Mouse (Mus musculus) intestine, postnatal 0 days (tissue): ENCODE measurements around the gene Npcd. TPM values are rescaled to one million over a fixed set of nuclear protein-coding genes. Genes with fewer than 3 reads are reported as not detected.

Source experiments
- ATAC-seq: fragments of 200-750 bp; cut with Nextera tagmentation; 2 replicates; pipeline ENCODE4 v1.8.0; 2017; ENCODE audit warnings: mild to moderate bottlenecking, moderate TSS enrichment, moderate library complexity
- H3K27ac ChIP-seq: fragments of 300-500 bp; sonication (generic); 2 replicates; pipeline ENCODE4 v1.5.1; 2014; ENCODE audit warnings: mild to moderate bottlenecking, low read depth, low read length, moderate library complexity
- H3K27me3 ChIP-seq: fragments of 300-500 bp; sonication (generic); replicated peaks from 2 replicates; pipeline ENCODE4 v1.6.1; 2014; ENCODE audit warnings: low read length, mixed read lengths; ENCODE audit not compliant: control insufficient read depth, insufficient read depth
- H3K36me3 ChIP-seq: fragments of 300-500 bp; sonication (generic); 2 replicates; pipeline ENCODE4 v1.6.1; 2014; ENCODE audit warnings: mild to moderate bottlenecking, moderate library complexity; ENCODE audit not compliant: control insufficient read depth, insufficient read depth
- H3K4me1 ChIP-seq: fragments of 300-500 bp; sonication (generic); replicated peaks from 2 replicates; pipeline ENCODE4 v1.6.1; 2014; ENCODE audit warnings: antibody characterized with exemption, low read length, mixed read lengths; ENCODE audit not compliant: control insufficient read depth, insufficient read depth
- H3K4me2 ChIP-seq: fragments of 300-500 bp; sonication (generic); replicated peaks from 2 replicates; pipeline ENCODE4 v1.6.1; 2014; ENCODE audit warnings: low read depth, mild to moderate bottlenecking, moderate library complexity
- H3K4me3 ChIP-seq: fragments of 300-500 bp; sonication (generic); 2 replicates; pipeline ENCODE4 v1.5.1; 2014; ENCODE audit warnings: low read depth, low read length
- H3K9ac ChIP-seq: fragments of 300-500 bp; sonication (generic); 2 replicates; pipeline ENCODE4 v1.6.1; 2014; ENCODE audit warnings: mild to moderate bottlenecking, low read depth, low read length
- H3K9me3 ChIP-seq: fragments of 300-500 bp; sonication (generic); 2 replicates; pipeline ENCODE4 v1.6.1; 2016; ENCODE audit warnings: mixed run types; ENCODE audit not compliant: control insufficient read depth
- CTCF ChIP-seq: sonication (generic); IDR thresholded peaks from 2 replicates; pipeline ENCODE4 v1.5.1; 2016; ENCODE audit warnings: low read depth, mild to moderate bottlenecking, control low read depth, antibody characterized with exemption, moderate library complexity
- WGBS: fragments of 180-500 bp; shearing (Covaris S2); extraction: QIAGEN DNeasy Blood & Tissue Kit; methylation state at CpG from one replicate; pipeline ENCODE4 v1.1.7; 2014; 5-methylcytosine and 5-hydroxymethylcytosine counted together
- polyA plus RNA-seq: library from polyadenylated mRNA; unstranded; fragments of >200 nt; fragmentation: Nextera tagmentation; extraction: Ambion mirVana; gene quantifications from 2 replicates; pipeline ENCODE4 v1.2.1, GENCODE M21; 2015

The Npcd gene
- 0.61 TPM in 1 of 2 replicates, not detected in the other for polyA plus RNA-seq

DNA sequence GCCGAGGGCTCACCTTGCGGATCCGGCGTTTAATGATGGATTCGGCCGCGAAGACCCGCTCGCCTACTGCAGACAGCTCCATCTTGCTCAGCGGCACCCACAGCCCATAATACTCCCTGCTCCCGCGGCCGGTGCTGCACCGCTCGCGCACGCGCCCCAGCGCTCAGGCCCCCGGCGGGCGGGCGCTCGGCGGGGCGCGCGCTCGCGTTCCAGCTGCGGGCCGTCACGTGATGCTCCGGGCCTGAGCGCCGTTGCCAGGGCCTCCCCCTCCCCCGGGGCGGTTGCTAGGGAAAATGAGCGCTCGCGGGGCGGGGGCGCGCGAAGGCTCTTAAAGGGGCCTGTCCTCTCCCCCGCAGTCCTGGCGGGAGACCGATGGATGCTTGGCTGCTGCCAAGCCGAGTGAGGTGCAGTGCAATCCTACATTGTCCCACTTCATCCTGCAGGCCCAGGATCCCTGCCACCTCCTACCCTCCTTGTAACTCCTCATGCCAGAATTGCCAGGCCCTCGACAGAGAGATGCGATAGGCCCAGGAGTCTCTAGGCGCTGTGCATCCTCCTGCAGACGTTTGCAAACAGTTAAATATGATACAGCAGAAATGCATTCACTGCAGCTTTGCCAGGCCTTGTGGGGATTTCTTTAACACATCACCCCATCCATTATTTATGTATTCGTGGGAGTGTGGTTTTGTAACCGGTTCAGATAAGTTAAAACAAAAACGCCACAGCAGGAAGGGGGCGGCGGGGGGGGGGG, at the start of gene Npcd, which contains the start of gene Cbx6:
TSS of gene Npcd (minus strand) at position 108 of the 751 bp plus-strand sequence.
TSS of gene Cbx6 (minus strand) at position 559 of the 751 bp plus-strand sequence.
- ATAC-seq, result peak; percentile 79
- Histone ChIP-seq H3K9ac (peak within 1 kb of the TSS; percentile 54), H3K4me3 (peak within 1 kb of the TSS; percentile 78), H3K4me1 (no peaks in the 10 kb centered on the region), H3K27ac (peak within 1 kb of the TSS; percentile 41), H3K36me3 (no peaks in the 10 kb centered on the region; the same call in 1 of the 2 replicates), H3K9me3 (no peaks in the 10 kb centered on the region), H3K4me2 (peak within 1 kb of the TSS; percentile 87), H3K27me3 (no peaks in the 10 kb centered on the region)
- no peak for TF ChIP-seq CTCF
- WGBS, result under 1% methylated on average over 56 of the region's 58 CpGs

- TF ChIP-seq CTCF, result peak; percentile 94
- under 1% methylated on average over 30 of the region's 30 CpGs for WGBS
- H3K27me3 ChIP-seq, result peaks cover 4% of the 10 kb centered on the region; the same call in 1 of the 2 replicates
- no peaks in the 10 kb centered on the region for H3K9me3 ChIP-seq
- H3K36me3 ChIP-seq, result no peaks in the 10 kb centered on the region
- H3K9ac ChIP-seq, result peak overlapping the region; percentile 22; the same call in 1 of the 2 replicates
- no peaks in the 10 kb centered on the region for H3K4me1 ChIP-seq
- peak overlapping the region; percentile 72 for H3K4me2 ChIP-seq
- ATAC-seq, result peak; percentile 69
- H3K27ac ChIP-seq, result no peak overlapping the region; the same call in 1 of the 2 replicates
- H3K4me3 ChIP-seq, result peak overlapping the region; percentile 39
Observed at GRCm38 (mm10) chr15:79883352-79883822, 49.4 kb upstream of the Npcd start.

- no peak overlapping the region for H3K9ac ChIP-seq
- peaks cover 4% of the 10 kb centered on the region; the same call in 1 of the 2 replicates for H3K27me3 ChIP-seq
- H3K4me1 ChIP-seq, result no peaks in the 10 kb centered on the region
- H3K4me3 ChIP-seq, result peak overlapping the region; percentile 39
- H3K4me2 ChIP-seq, result peak overlapping the region; percentile 72
- no peak for TF ChIP-seq CTCF
- no peak for ATAC-seq
- no peaks in the 10 kb centered on the region for H3K9me3 ChIP-seq
- H3K27ac ChIP-seq, result no peak overlapping the region
- 32% methylated on average over 19 of the region's 19 CpGs for whole genome bisulfite sequencing
- no peaks in the 10 kb centered on the region for H3K36me3 ChIP-seq
Observed at GRCm38 (mm10) chr15:79882623-79883267, 48.7 kb upstream of the Npcd start.

DNA sequence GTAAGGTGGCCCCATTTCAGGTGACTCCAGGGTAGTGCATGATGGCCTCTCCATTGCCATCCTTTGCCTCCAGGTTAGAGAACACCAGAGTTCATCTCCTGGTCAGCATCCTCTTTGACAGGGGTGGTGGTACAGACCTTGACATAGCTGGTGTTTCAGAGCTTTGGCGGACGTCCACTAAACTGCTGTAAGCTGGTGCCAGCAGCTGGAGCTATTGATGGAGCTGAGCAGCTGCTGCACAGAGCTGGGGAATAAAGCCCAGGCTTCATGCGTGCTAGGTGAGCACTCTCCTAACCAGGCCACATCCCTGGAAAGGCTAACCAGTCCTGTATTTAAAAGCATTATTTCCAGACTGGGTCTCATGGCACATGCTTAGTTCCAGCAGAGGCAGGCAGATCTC, 46.4 kb upstream of the Npcd start:
- Histone ChIP-seq H3K9ac (no peak overlapping the region), H3K4me2 (no peak overlapping the region)
- no peak for TF ChIP-seq CTCF

GRCm38 (mm10) chr15:79879319-79879718, 45.3 kb upstream of the Npcd start:
- Histone ChIP-seq H3K27ac (no peak overlapping the region), H3K4me3 (no peak overlapping the region), H3K4me2 (peak overlapping the region; percentile 28; the same call in 1 of the 2 replicates), H3K36me3 (no peaks in the 10 kb centered on the region), H3K9ac (no peak overlapping the region), H3K9me3 (no peaks in the 10 kb centered on the region), H3K27me3 (peaks cover 4% of the 10 kb centered on the region; the same call in 1 of the 2 replicates), H3K4me1 (no peaks in the 10 kb centered on the region)
- ATAC-seq, result peak; percentile 73
- 18% methylated on average over 13 of the region's 13 CpGs for WGBS
- TF ChIP-seq CTCF, result no peak

More for the DNA sequence above, 46.4 kb upstream of the Npcd start:
- H3K4me1 ChIP-seq, result no peaks in the 10 kb centered on the region
- WGBS, result 83% methylated on average over 3 of the region's 3 CpGs
- H3K36me3 ChIP-seq, result no peaks in the 10 kb centered on the region
- H3K9me3 ChIP-seq, result no peaks in the 10 kb centered on the region
- H3K27me3 ChIP-seq, result peaks cover 4% of the 10 kb centered on the region; the same call in 1 of the 2 replicates
- H3K27ac ChIP-seq, result no peak overlapping the region
- H3K4me3 ChIP-seq, result no peak overlapping the region
- ATAC-seq, result no peak

DNA sequence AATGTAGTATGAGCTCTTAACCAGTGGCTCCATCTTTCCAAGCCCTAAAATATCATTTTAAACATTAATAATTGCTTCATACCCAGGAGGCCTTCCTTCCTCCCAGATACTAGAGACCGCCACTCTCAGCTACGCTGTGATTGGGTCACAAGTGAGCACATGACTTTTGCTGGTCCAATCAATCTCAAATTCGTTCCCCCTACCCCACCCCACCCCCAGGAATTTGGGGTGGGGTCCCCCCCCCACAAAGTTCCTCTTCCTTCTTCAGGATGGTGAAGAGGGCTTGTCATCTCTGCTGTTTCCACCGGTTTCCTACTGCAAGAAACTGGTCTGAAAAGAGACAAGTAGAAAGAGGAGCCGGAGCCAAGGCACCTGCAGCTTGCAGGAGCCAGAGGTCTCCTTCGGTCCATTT, 44.7 kb upstream of the Npcd start:
- H3K27ac ChIP-seq, result no peak overlapping the region
- no peak overlapping the region for H3K4me3 ChIP-seq
- no peak for TF ChIP-seq CTCF
- H3K4me2 ChIP-seq, result peak overlapping the region; percentile 28; the same call in 1 of the 2 replicates
- no peaks in the 10 kb centered on the region for H3K4me1 ChIP-seq
- H3K9me3 ChIP-seq, result no peaks in the 10 kb centered on the region
- H3K9ac ChIP-seq, result no peak overlapping the region
- WGBS, result 66% methylated on average over 6 of the region's 6 CpGs
- H3K36me3 ChIP-seq, result no peaks in the 10 kb centered on the region
- H3K27me3 ChIP-seq, result peaks cover 4% of the 10 kb centered on the region; the same call in 1 of the 2 replicates
- no peak for ATAC-seq
